Mouse (Mus musculus): Measurements from ENCODE around the gene Polr3gl. TPM values are rescaled to one million over a fixed set of nuclear protein-coding genes. Genes with fewer than 3 reads are reported as not detected.

Polr3gl gene
- total RNA-seq, 2 experiments from 2014 or later: 30.3 to 34.0 TPM

DNA sequence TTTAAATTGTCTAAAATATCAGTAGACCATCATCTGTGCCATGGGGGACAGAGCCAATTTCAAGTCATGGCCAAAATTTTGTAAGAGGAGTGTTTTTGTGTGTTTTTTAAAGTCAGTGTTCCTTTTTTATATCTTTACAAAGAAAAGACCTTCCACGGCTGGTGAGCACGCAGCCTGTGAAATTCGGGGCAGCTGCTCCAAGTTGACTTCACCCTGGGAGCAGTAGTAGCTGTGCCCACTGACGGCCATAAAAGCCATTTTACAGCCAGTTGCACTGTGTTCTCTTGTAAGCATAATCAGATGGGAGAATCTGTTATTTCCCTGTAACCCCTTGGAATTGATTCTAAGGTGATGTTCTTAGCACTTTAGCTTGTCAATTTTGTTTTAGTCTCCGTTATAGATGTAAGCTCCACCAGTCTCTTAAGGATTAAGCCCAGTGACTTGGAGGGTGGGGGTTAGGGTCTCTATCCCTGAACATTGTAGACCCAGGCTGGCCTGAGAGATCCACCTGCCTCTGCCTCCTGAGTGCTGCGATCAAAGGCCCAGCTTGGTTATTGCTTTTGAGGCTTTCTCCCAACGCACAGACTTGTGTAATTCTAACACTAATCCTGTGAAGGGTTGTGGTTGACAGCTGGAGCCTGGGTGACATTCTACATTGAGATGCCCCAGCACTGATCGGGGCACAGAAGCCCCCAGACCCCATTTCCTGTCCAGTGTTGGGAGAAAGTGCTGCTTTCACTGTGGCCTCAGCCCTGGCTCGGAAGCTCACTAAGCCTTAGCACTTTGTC is 32.9 kb downstream of the Polr3gl start:
- DNase-seq: no peak
- intact Hi-C loops (cut with DNase I; ENCODE audit: low total_unique reads): no loop called here

GRCm38 (mm10) chr3:96559911-96560850 is 33.8 kb downstream of the Polr3gl start:
- no peak for DNase-seq
- intact Hi-C loops (cut with DNase I; ENCODE audit: low total_unique reads): no loop called here

DNA sequence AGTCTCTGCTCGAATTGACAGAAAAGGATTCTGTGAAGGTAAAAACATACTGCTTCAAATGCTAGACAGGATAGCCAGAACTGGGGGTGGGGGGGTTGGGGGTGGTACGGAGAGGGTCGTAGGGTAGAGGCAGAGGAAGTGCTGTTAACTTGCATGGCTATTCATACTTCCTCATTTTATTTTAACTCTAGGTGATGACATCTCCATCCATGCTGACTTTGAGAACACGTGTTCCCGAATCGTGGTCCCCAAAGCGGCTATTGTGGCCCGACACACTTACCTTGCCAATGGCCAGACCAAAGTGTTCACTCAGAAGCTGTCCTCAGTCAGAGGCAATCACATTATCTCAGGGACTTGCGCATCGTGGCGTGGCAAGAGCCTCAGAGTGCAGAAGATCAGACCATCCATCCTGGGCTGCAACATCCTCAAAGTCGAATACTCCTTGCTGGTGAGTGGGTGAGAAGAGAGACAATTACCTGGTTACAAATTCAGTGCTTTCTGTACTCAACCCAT is 34.5 kb downstream of the Polr3gl start:
- intact Hi-C loops (cut with DNase I; ENCODE audit: low total_unique reads): no loop called here
- DNase-seq: no peak

DNA sequence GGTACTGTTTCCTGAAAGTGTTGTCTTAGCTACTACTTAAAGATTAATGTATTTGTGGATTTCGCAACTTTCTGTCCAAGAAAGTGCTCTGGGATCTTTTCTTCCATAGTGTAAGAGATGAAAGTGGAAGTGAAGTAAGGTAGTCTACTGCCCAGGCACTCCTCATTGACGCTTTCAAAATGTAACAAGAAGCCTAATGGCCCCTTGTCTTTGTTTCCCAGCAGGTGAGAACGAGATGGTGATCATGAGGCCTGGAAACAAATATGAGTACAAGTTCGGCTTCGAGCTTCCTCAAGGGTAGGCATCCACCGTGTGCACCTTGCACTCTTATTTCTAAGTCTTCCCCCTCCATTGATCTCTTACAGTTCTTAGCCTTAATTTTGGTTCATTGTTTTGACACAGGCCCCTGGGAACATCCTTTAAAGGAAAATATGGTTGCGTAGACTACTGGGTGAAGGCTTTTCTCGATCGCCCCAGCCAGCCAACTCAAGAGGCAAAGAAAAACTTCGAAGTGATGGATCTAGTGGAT is 35.2 kb downstream of the Polr3gl start:
- no peak for DNase-seq
- intact Hi-C loops (cut with DNase I; ENCODE audit: low total_unique reads): no loop called here

- DNase-seq: no peak
- intact Hi-C loops (cut with DNase I; ENCODE audit: low total_unique reads): no loop called here
These were observed 35.8 kb downstream of the Polr3gl start for GRCm38 (mm10) chr3:96558159-96558558.

GRCm38 (mm10) chr3:96557694-96558093 is 36.3 kb downstream of the Polr3gl start, which contains the start of gene Txnip:
TSS of gene Txnip (plus strand) at chr3:96557957.
- DNase-seq: peak; percentile 100
- intact Hi-C loops (cut with DNase I; ENCODE audit: low total_unique reads): no loop called here

GRCm38 (mm10) chr3:96556651-96557635 is 37.0 kb downstream of the Polr3gl start:
- peak; percentile 44 for DNase-seq
- intact Hi-C loops (cut with DNase I; ENCODE audit: low total_unique reads): no loop called here

GRCm38 (mm10) chr3:96555999-96556614 is 37.9 kb downstream of the Polr3gl start:
- intact Hi-C loops (cut with DNase I; ENCODE audit: low total_unique reads): no loop called here
- no peak for DNase-seq

DNA sequence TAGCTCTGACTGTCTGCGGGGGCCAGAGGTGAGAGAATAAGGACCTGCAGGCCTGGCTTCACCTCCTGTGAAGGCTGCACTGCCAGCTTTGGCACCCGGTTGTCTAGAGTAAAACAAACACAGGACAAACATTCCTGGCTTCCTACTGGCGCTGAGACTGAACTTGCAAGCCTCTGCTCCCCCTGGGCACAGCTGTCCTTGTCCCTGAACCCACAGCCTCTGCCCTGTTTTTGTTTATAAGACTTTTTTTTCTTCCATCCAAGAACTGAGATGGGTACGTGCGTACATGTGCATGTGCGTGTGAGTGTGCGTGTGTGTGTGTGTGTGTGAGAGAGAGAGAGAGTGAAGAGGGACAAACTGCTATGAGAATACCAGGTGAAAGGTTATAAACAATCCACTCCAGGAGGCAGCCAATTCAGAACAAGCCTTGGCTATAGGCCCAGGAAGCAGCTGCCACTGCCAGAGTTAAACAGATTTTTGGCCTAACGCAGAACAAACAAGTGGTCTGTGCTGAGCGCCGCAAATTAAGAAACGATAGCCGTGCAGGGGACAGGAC is 38.9 kb downstream of the Polr3gl start:
- peak; percentile 76 for DNase-seq
- intact Hi-C loops (cut with DNase I; ENCODE audit: low total_unique reads): no loop called here

DNA sequence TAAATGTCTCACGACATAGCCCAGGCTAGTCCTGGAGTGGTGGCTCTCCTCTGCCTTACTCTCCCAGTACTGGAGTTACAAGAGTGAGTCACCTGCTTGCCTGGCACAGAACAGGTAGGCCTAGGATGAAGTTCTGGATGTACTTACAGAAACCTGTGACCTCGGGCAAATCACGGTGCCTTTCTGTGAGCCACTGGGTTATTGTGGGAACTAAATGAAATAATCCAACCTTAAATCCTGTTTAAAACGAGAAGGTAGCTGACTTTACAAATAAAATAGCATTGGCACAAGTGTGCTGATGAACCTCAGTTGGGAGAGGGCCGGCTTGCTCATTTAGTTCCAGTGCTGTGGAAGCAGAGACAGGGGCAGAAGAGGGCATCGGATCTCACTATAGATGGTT is 39.7 kb downstream of the Polr3gl start:
- intact Hi-C loops (cut with DNase I; ENCODE audit: low total_unique reads): no loop called here
- DNase-seq: no peak

DNA sequence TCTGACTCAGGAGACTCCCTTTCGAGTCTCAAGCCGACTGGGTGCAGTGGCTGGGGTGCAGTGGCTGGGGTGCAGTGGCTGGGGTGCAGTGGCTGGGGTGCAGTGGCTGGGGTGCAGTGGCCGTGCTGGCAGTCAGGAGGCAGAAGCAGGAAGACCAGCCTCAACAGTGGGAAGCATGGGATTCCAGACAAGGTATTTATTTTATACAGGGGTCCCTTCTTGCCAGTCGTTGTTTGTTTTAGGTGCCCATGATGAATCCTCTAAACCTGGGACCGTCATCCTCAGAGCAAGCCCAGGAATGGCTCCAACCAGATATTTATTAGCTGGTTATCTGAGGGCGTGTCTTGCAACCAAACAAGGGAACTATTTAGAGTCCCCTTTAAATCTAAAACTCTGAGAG is 40.4 kb downstream of the Polr3gl start:
- intact Hi-C loops (cut with DNase I; ENCODE audit: low total_unique reads): no loop called here
- no peak for DNase-seq

DNA sequence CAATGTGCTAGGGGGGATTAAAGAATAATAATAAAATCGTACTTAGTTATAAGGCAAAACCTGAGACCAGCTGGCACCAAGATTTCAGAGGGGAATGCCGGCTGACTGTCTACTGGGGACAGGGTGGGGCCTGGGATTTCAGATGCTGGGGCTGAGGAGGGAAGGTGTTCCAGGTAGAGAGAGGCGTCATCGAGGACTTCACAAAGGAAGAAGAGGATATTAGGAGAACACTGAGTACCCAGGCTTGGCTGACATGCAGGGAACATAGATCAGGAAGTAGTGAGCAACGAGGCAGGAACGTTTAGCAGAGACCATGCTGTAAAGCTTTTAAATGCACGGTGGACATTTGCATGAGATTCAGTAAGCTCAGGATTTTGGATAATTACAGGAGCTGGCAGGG is 42.1 kb downstream of the Polr3gl start:
- no peak for DNase-seq
- intact Hi-C loops (cut with DNase I; ENCODE audit: low total_unique reads): no loop called here

- DNase-seq: peak; percentile 59
- intact Hi-C loops (cut with DNase I; ENCODE audit: low total_unique reads): no loop called here
These were observed 42.8 kb downstream of the Polr3gl start for GRCm38 (mm10) chr3:96551203-96551602.

GRCm38 (mm10) chr3:96549346-96549745 is 44.6 kb downstream of the Polr3gl start:
- no peak for DNase-seq
- intact Hi-C loops (cut with DNase I; ENCODE audit: low total_unique reads): loop anchor here (2.0 to 10.0 kb wide), 3 partner anchors 31 to 155 kb away; partner anchors contain the start of gene Nudt17

DNA sequence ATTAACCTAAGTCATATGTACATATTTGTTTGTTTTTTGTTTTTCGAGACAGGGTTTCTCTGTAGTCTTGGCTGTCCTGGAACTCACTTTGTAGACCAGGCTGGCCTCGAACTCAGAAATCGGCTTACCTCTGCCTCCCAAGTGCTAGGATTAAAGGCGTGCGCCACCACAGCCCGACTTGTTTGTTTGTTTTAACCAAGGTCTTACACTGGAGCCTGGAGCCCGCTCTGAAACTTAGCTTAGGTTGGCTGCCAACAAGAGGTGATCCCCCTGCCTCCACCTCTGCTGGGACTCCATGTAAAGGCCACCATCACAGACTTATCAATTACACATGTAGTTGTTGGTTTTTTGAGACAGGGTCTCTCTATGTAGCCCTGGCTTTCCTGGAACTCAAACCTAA is 45.2 kb downstream of the Polr3gl start:
- no peak for DNase-seq
- intact Hi-C loops (cut with DNase I; ENCODE audit: low total_unique reads): loop anchor here (2.0 to 10.0 kb wide), 3 partner anchors 32 to 156 kb away; partner anchors contain the start of gene Nudt17

DNA sequence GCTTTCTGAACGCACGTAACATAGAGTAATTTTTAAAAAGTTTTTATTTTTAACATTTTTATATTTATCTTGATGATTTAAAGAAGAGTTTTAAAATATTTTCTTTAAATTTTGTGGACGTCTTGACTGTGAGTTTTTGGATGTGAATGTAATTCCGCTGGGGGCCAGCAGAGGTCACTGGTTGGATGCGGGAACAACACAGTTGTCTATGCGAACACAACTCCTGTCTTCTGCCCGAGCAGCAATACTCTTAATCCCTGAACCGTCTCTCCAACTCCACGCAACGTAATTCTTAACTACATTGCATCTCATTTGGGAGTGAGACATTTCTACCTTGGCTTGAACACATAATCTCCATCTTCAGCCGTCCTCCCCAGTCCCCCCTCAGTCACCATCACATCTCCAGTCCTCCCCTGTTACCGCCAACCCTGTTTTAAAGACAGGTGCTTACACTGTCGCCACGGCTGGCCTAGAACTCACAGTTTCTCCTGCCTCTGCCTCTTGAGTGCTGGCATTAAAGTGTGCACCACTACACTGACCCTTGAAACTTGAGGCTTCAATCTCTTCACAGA is 46.5 kb downstream of the Polr3gl start:
- DNase-seq: peak; percentile 78
- intact Hi-C loops (cut with DNase I; ENCODE audit: low total_unique reads): loop anchor here (5.0 to 10.0 kb wide), 2 partner anchors 95 to 157 kb away; partner anchors contain the start of gene Nudt17

DNA sequence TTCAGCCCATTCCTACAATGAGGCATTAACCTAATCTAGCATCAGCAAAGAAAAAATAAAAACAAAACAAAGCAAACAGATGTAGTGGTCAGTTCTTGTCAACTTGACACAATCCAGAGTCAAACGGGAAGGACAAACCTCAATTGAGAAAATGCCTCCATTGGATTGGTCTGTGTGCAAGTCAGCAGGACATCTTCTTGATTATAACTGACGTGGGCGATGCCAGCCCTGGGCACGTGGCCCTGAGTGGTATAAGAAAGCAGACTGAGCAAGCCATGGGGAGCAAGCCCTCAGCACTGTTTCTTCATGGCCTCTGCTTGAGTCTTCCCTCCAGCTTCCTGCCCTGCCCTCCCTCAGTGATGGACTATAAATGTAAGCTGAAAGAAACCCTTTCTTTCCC is 47.1 kb downstream of the Polr3gl start:
- intact Hi-C loops (cut with DNase I; ENCODE audit: low total_unique reads): loop anchor here (5.0 to 10.0 kb wide), 2 partner anchors 95 to 158 kb away; partner anchors contain the start of gene Nudt17
- DNase-seq: no peak

All from gastrocnemius, postnatal 14 days (tissue).